Mouse (Mus musculus) kidney, adult 2 months (tissue): ENCODE measurements at regions not wholly inside any gene's neighbourhood (a gene's known extent, or its start where the extent isn't known, plus 50 kb on each side); places are given as distances from the start of the nearest gene placed in this dataset.

Experiments
- DNase-seq: peaks from one replicate; pipeline ENCODE4 v3.0.0; 2021
- H3K27ac ChIP-seq: fragments of 200-500 bp; 2 replicates; pipeline ENCODE4 v1.5.1; 2012; ENCODE audit warnings: low read depth, low read length, control low read depth, inconsistent platforms; ENCODE audit not compliant: insufficient read depth
- H3K27me3 ChIP-seq: fragments of 200-500 bp; replicated peaks from 2 replicates; pipeline ENCODE4 v1.6.1; 2012; ENCODE audit warnings: mild to moderate bottlenecking, moderate library complexity, low read length, inconsistent platforms; ENCODE audit not compliant: control insufficient read depth, insufficient read depth
- H3K36me3 ChIP-seq: fragments of 200-500 bp; 2 replicates; pipeline ENCODE4 v1.6.1; 2012; ENCODE audit warnings: mild to moderate bottlenecking, moderate library complexity, low read length, inconsistent platforms; ENCODE audit not compliant: control insufficient read depth, insufficient read depth
- H3K4me1 ChIP-seq: fragments of 200-500 bp; 2 replicates; pipeline ENCODE4 v1.6.1; 2011; ENCODE audit warnings: low read length; ENCODE audit not compliant: control insufficient read depth, insufficient read depth
- H3K4me3 ChIP-seq: fragments of 200-500 bp; 2 replicates; pipeline ENCODE4 v1.5.1; 2011; ENCODE audit warnings: mild to moderate bottlenecking, low read depth, low read length, control low read depth; ENCODE audit not compliant: insufficient read depth
- CTCF ChIP-seq: fragments of 200-500 bp; conservative IDR thresholded peaks from 2 replicates; pipeline ENCODE4 v1.5.1; 2011; ENCODE audit warnings: low read depth, mild to moderate bottlenecking, control low read depth, low read length, moderate library complexity, mixed read lengths; ENCODE audit not compliant: insufficient read depth, insufficient read length
- POLR2A ChIP-seq: fragments of 200-500 bp; IDR thresholded peaks from one replicate; pipeline ENCODE4 v1.6.1; 2011; ENCODE audit warnings: low read depth, low read length, control low read depth
- WGBS: fragments of 180-500 bp; shearing (Covaris S2); methylation state at CpG from one replicate; pipeline ENCODE4 v1.1.7; 2018; 5-methylcytosine and 5-hydroxymethylcytosine counted together

GRCm38 (mm10) chr14:51309951-51310350 is 51.6 kb upstream of the Gm7247 start:
- H3K36me3 ChIP-seq, result no peaks in the 10 kb centered on the region
- TF ChIP-seq POLR2A (no peak), CTCF (no peak)
- 73% methylated on average over 1 of the region's 1 CpGs for WGBS
- peak; percentile 33 for DNase-seq
- H3K4me3 ChIP-seq, result no peak overlapping the region
- no peaks in the 10 kb centered on the region for H3K4me1 ChIP-seq
- H3K27ac ChIP-seq, result no peak overlapping the region
- no peaks in the 10 kb centered on the region for H3K27me3 ChIP-seq

- DNase-seq, result peak; percentile 24
- Histone ChIP-seq H3K27ac (no peak overlapping the region), H3K36me3 (no peaks in the 10 kb centered on the region), H3K27me3 (no peaks in the 10 kb centered on the region), H3K4me1 (no peaks in the 10 kb centered on the region), H3K4me3 (no peak overlapping the region)
- TF ChIP-seq POLR2A (no peak), CTCF (no peak)
- 66% methylated on average over 4 of the region's 4 CpGs for WGBS
These were observed 51.0 kb upstream of the Gm7247 start for GRCm38 (mm10) chr14:51310583-51310982.
